Mouse (Mus musculus) large intestine, adult 2 months (tissue): Measurements from ENCODE around the gene Nexn. TPM values are rescaled to one million over a fixed set of nuclear protein-coding genes. Genes with fewer than 3 reads are reported as not detected.
A peak's percentile ranks its signal among the peaks of the same experiment; 100 is the strongest.

ENCODE experiments used
- DNase-seq: peaks from one replicate; pipeline ENCODE4 v3.0.0-alpha.2; 2012; ENCODE audit warnings: low read depth, low spot score
- WGBS: fragments of 180-500 bp; shearing (Covaris S2); methylation state at CpG from one replicate; pipeline ENCODE4 v1.1.7; 2018; 5-methylcytosine and 5-hydroxymethylcytosine counted together
- polyA plus RNA-seq: library from polyadenylated mRNA; depleted of rRNA; stranded (reverse); fragments of >200 nt; gene quantifications from 2 replicates; pipeline ENCODE4 v1.2.3, GENCODE M21; 2012

Nexn gene
- polyA plus RNA-seq, 1 experiment, result 0.40 TPM

DNA sequence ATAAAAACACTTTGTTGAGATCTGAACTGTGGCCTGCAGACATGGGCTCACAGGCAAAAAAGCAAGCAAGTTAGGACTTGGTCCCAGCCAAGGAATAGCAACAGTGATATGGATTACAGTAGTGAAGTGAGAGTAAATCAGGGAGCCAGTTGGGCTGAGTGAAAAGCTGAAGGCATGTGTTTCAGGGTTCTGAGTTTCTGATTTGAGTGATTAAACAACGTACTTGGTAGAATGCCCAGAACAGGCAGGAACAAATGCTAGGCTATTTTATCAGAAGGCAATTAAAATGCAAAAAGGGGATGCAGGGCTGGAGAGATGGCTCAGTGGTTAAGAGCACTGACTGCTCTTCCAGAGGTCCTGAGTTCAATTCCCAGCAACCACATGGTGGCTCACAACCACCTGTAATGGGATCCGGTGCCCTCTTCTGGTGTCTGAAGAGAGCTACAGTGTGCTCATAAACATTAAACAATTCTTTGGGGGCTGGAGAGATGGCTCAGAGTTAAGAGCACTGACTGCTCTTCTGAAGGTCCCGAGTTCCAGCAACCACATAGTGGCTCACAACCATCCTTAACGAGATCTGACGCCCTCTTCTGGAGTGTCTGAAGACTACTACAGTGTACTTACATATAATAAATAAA lies 20.8 kb downstream of the Nexn start:
- no peak for DNase-seq
- 77% methylated on average over 5 of the region's 5 CpGs for WGBS

DNA sequence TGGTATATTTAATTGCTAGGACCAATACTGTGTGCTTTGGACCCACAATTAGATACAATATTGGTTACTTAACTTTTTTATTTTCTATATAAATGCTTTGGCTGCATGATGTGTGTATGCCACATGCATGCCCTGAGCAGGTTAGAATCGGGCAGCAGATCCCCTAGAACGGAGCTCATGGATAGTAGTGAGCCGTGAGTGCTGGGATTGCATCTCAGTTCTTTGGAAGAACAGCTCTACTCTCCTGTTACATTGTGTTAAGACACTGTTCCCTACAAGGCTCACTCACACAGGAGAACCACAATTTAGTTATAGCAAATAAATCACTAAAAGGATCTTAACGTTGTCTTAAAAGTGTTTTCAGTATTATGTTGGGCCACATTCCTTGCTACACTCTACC lies 22.8 kb downstream of the Nexn start:
- 75% methylated on average over 4 of the region's 4 CpGs for WGBS
- DNase-seq, result no peak

DNA sequence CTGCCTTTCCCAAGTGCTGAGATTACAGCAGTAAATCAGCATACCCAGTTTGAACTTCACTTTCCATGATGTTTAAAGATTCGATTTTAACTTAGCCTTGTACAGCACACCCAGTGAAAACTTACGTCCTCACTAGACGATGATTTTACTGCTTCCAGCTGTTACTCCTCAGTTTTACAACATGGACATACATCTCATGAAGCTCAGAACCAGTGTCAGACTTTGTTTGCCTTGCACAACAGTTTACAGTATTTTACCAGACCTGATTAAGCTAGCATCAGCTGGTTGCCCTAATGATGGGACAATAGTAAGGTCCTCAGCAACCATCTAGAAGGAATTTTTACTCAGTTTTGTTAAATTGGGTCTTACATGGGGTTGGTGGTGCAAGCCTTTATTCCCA lies 25.1 kb downstream of the Nexn start:
- 17% methylated on average over 3 of the region's 3 CpGs for WGBS
- DNase-seq, result no peak

DNA sequence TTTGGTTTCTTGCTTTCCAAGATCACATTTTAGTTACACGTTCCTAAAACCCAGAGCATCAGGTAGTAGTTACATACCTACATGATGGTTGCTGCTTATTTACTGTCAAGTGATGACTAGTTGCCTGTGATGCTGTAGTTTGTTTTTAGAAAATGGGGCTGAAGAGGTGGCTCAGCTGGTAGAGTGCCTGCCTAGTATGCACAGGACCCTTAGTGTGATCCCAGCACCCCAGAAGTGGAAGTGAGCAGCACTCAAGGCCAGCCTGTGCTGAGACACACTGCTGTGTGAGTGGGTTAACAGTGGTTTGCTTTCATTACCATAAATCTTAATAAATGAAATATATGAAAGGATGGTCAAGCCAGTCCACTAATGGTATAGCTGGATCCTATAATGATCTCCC lies 26.6 kb downstream of the Nexn start:
- no peak for DNase-seq
- 100% methylated on average over 1 of the region's 1 CpGs for WGBS

DNA sequence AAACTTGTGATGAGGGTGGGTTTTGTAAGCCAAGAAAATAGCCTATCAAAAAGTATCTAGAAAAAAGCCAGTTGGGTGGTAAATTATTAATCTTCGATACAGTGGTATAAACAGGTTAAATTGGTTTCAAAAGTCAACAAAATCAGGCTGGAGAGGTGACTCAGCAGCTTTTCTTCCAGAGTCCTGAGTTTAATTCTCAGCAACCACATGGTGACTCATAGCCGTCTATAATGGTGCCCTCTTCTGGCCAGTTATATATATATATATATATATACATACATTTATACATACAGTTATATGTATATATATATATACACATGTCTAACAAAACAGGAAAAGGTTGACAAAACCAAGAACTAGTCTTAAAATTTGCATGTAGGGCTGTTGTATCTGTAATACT lies 27.3 kb downstream of the Nexn start:
- WGBS, result 14% methylated on average over 2 of the region's 2 CpGs
- DNase-seq, result peak; percentile 35

DNA sequence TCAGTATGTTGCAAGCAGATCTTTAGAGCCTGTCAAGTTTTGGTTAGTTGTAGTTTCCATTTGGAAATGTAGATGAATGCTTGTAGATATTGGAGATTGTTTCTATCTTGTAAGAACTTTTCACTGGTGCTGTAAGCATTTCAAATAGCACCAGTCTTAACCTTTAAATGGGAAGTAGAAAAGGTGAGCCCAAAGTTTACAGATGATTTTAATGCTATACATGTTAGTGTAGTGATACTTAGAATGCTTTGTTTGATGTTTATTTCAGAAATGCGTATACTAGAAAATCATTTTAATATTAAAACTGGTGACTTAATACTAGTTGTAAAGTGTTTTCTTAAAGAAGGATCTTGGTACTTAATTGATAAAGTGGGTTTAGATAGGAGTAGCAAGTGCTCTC lies 30.3 kb downstream of the Nexn start:
- WGBS, result 91% methylated on average over 1 of the region's 1 CpGs
- DNase-seq, result no peak

DNA sequence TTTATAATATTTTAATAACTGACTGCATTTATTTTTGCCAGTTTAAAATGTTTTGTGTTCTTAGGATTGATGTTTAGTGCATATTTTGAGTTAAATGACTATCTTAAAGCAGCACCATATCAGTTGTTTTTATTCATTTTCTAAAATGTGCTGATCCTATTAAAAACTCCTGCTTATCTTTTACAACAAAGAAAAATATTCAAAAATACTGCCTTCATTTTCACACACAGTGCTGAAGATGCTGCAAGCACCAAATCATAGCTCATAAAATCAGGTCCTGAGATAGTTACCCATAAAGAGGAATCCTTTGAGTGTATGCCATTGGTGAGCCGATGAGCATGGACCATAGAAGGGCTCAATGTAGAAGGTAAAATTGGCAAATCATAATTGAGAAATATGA lies 30.9 kb downstream of the Nexn start:
- no peak for DNase-seq
- WGBS, result 82% methylated on average over 1 of the region's 1 CpGs

DNA sequence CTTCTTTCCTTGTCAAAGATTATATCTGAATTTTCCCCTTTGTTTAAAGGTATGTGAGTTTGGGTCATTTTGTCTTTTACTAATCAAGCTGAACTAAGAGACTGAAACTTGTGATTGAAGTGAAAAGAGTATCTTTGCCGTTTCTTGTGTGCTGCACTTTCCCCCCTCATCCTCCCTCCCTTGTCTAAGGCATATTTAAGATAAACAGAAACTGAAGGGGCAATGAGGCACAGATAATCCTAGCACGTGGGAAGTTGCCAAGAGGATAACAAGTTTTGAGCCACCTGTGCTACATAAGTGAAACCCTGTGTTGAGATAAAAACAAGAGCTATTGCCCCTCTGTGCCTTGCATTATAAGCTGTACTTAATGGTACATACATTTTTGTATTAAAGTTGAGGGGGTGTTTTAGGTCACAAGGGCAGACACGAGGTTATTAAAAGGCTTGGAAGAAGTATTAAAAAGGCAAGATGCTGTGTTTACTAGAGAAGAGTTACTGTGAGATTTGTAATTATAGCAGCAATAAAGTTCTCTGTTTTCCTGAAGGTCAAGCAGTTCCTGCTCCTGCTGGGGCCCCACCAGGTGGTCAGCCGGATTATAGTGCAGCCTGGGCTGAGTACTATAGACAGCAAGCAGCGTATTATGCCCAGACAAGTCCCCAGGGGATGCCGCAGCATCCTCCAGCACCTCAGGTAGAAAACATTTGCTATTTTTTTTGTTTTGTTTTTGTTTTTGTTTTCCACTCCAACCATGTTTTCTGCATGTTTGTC lies 34.6 kb downstream of the Nexn start:
- 37% methylated on average over 6 of the region's 6 CpGs for WGBS
- DNase-seq, result no peak

DNA sequence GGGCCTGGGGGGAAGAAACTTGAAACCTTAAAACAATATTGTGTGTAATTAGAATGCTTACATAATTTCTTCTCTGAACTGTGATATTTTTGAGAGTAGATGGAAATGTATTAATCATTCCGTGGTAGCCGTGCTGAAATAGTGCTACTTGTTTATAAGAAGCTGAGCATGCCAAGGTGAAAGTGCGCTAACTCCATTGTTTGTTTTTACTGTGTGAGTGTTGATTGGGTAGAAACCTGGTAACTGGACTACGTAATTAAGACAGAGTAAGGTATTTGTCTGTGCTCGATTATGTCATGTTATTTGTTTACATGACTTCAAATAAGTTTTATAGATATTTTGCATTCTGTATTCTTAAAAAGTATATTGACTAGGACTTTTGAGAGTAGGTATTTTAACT lies 36.9 kb downstream of the Nexn start:
- DNase-seq, result no peak
- 69% methylated on average over 5 of the region's 5 CpGs for WGBS

DNA sequence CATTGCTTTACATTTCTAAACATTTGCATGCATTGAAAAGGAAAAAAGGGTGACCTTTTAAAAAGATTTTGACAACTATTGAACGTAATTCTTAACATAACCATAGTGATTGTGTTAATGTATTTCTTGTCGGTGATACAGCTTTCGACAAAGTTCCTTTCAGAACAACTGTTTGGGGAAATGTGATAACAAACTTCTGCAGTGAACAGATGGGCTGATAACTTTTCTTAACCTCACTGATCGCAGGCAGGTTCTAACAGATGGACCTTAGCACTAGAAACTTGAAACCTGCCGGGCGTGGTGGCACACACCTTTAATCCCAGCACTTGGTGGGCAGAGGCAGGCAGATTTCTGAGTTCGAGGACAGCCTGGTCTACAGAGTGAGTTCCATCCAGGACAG lies 37.3 kb downstream of the Nexn start:
- 84% methylated on average over 7 of the region's 7 CpGs for WGBS

DNA sequence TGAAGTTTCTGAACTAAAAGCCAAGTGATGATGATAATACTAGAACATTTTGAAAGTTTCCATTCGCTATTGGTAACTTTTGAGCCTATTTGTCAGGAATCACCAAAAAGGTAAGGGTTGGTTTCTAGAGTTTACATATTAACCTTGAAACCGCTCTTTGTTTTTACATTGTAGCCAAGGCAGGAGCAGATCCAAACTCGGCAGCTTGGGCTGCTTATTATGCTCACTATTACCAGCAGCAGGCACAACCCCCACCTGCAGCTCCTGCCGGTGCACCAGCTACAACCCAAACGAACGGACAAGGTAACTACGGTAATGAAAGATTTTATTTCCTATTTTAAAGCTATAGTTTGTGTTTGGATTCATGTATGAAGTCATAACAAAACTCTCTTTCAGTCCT lies 40.2 kb downstream of the Nexn start:
- 79% methylated on average over 7 of the region's 7 CpGs for WGBS
- DNase-seq, result no peak

More for the DNA sequence above, 37.3 kb downstream of the Nexn start:
- DNase-seq, result no peak

DNA sequence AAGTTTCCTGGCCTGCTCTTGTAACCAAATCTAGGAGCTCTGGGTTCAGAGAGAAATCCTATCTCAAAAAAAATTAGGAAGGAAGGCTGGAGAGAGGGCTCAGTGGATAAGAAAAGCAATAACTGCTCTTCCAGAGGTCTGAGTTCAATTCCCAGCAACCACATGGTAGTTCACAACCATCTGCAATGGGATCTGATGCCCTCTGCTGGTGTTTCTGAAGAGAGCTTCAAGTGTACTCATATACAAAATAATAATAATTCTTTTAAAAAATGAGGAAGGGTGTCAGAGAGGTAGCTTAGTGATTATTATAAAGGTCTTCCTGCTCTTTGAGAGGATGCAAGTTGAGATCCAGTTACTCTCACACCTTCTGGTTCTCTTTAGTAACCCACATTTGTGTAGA lies 41.2 kb downstream of the Nexn start:
- no peak for DNase-seq

DNA sequence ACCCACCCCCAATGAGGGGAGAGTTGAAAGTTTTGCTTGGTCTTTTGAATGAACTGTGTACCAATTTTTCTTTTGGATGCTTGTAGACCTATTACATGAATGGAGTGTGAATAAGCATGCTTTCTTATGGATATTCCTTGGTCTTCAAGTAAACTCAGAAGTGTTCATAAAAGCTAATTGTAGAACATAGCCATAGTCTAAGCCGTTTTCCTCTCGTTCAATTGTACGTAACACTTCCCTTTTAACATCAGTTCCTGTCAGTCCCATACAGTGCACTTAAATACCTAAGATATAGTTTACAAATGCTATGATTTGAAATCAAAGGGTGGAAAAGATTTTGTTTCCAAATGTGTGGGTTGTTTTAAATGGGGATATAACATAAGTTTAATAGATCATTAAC lies 52.7 kb downstream of the Nexn start:
- WGBS, result 14% methylated on average over 3 of the region's 3 CpGs
- DNase-seq, result no peak

DNA sequence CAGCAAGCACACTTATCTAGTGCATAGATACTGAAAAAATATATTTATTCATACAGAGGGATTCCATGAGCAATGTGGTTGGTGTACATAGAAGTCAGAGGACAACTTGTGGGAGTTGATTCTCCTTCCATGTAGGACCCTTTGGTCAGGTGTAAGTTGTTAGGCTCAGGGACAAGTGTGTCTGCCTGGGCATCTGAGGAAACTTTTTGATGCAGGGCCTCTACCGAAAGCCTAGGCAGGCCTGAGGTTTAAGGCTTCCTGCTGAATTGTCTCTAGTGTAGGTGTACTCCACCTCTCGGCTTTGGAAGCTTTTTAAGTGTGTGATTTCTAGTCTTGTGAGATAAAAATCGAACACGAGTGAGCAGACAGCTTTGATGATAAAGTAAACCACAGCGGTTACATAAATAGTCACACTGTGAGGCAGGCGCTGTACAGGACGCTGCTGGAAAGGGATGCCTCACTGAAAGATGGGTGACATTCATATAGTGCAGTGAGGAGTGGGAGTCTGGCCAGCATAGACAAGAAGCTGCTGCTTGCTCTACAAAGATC lies 54.3 kb downstream of the Nexn start:
- WGBS, result under 1% methylated on average over 7 of the region's 7 CpGs
- no peak for DNase-seq

DNA sequence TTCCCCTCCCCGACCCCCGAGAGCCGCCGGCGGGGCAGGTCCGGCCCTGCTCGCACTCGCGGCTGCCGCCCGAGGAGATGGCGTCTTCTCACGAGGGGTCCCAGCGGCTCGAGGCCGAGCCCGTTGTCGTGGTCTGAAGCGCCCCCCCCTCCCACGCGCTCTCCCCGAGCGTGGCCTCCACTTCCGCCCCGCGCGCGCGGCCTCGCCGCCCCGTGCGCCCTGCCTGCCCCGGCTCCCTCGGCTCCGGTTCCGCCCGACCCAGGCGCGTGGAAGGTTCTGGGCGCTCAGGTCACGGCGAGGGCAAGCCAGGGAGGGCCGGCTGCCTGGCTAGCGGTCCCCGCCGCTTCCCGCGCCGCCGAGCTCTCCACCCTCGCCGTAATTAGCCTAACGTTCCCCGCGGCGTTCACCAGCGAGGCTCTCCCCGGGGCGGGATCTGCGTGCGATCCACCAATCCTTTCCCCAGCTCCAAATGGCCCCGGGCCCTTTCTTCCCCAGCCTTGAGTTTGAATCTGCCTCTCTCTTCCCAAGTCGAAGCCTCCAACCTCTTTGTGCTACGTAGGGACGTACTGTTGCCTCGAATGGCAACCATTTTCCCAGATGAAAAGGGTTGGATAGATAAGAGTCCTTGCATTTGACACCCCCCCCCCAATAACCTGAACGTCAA lies 55.3 kb downstream of the Nexn start:
- no peak for DNase-seq
- WGBS, result under 1% methylated on average over 67 of the region's 68 CpGs

DNA sequence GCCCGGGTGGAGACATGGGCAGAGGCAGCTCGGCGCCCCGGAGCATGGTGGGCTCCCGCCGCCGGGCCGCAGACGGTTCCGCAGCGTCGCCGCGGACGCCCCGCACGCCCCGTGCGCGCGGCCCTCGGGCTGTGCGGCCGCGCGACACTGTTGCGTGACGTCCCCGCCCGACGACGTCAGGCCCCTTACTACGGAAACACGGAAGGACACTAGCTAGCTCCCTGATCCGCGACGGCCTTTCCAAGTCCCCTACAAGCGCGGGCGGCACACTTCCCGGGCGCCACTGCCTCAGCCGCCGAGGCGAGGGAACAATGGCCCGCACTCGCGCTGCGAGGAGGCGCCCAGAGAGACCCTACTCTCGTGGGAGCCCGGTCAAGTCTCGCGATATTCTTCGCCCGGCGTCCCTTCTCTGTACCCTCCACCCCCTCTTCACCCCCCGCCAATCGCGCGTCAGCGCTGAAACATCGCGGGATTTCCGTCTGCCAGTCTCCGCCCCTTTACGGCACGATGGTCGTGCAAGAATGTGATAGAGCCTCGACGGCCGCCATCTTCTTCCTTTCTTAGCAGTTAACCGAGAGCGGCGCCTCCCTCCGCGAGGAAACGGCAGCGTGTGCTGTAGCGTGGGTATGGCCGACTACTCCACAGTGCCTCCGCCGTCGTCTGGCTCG lies 56.0 kb downstream of the Nexn start, which contains the start of the genes Dnajb4 and Fubp1:
TSS of gene Dnajb4 (minus strand) at position 336 of the 668 bp plus-strand sequence.
TSS of gene Fubp1 (plus strand) at position 456 of the 668 bp plus-strand sequence.
- WGBS, result under 1% methylated on average over 85 of the region's 85 CpGs
- DNase-seq, result peak; percentile 98

DNA sequence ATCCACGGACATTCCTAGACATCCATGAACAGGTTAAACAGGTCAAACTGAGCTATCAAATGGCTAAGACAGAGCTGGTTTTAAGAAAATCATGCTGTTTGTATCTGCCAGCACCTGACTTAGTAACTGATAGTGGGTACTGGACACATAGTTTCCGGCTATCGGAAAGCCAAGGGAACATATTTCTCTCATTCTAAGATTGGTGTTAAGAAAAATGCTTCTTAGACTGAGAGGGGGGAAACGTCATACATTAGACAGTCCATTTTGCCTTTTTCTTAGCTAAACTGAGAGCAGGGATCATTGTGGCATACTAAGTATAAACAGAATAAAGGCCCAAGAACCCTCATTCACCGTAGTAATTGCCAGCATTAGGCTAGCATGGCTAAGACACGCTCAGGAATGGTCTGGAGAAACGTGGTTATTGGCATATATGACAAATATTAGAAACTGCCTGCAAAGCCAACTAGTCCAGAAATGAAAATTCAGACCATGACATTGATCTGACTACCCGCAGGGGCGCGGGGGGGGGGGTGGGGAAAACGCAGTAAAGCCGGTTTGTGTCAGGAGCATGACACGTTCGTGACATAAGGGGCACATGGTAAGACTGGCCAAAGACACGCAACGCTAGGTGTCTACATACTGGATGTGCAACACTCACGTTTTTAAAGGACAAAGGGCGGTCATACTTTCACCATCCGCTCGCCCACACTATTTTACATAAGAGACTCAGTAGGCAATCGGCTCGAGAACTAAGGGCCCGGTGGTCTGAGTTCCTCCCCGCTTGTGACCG lies 56.8 kb downstream of the Nexn start:
- 1% methylated on average over 25 of the region's 25 CpGs for WGBS
- no peak for DNase-seq

DNA sequence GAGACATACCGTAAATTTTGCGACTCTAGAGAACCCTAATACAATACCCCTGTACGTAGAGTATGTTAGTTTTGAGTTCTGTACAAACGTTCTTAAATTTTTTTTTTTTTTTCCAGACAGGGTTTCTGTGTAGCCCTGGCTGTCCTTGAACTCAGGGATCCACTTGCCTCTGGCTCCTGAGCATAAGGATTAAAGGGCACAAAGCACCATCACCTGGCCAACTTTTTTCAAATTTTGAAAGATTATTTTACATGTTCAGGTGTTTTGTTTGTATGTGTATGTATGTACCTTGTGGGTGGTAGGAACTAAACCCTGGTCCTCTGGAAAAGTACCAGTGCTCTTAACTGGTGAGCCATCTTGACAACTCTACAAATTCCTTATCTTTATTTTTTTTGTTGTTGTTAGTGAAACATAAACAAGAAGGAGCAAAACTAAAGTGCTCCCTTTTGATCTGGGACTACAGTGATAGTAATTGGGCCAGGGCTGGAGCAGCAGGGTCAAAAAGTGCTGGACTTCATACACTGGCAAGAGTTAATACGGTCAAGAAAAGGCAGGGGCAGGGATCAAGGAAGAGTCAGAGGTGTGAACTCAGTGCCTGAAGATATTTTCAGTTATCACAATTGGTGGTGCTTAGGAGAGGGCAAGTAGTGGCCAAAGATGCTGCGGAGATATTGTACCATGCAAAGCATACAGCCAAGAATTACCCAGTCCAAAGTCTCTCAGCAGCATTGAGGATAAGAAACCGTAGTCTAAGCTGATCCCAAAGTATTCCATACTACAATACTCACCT lies 57.9 kb downstream of the Nexn start:
- DNase-seq, result no peak
- 70% methylated on average over 7 of the region's 7 CpGs for WGBS

DNA sequence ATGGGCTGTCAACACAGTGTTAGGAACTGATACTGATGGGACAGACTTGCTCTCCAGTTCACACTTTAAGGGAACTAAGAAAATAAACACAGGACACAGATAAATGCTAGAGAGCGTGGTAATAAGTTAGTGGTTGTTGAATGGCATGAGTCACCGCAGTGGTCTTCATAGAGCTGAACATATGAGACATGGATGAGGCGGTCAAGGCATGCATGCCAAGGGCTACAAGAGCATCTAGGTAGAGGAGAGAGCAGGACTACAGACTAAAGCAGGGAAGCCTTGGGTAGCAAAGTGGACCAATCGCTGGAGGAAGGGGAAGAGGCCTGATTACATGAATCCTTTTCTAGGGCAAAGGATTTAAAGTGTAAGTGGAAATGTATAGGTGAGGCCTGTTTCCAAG lies 59.0 kb downstream of the Nexn start:
- WGBS, result 98% methylated on average over 4 of the region's 4 CpGs
- DNase-seq, result no peak
